Mouse (Mus musculus) adrenal gland, postnatal 4 days (tissue): ENCODE measurements around the gene Tctn3. TPM values are rescaled to one million over a fixed set of nuclear protein-coding genes. Genes with fewer than 3 reads are reported as not detected.

ENCODE experiments used
- DNase-seq, 2 experiments: peaks; one replicate each; pipeline ENCODE4 v3.0.0; 2021 to 2022; ENCODE audit warnings: low spot score in 2 of 2, mixed read lengths in 2 of 2
- long read RNA-seq, 2 experiments: library from polyadenylated mRNA; stranded (forward); transcript quantifications; one replicate each; pipeline ENCODE4 v2.0.0; 2021
- total RNA-seq, 2 experiments: library from RNA; stranded (reverse); gene quantifications; 2 replicates each; pipeline ENCODE4 v1.2.3; 2021

The Tctn3 gene
- 1 to 10 TPM; 9.1 to 9.3 TPM for total RNA-seq
- long read RNA-seq, experiment 1, transcript Tctn3-201 (14 exons, 2,743 nt), result major isoform, 6 of 7 reads
- long read RNA-seq, experiment 1, partial matches to known transcripts, result 0 of 7 reads
- long read RNA-seq, experiment 1, other reads (novel, unspliced or antisense), result 1 of 7 reads
- long read RNA-seq, experiment 2, transcript Tctn3-201 (14 exons, 2,743 nt), result major isoform, 17 of 25 reads
- long read RNA-seq, experiment 2, partial matches to known transcripts, result 0 of 25 reads
- long read RNA-seq, experiment 2, other reads (novel, unspliced or antisense), result 8 of 25 reads

DNA sequence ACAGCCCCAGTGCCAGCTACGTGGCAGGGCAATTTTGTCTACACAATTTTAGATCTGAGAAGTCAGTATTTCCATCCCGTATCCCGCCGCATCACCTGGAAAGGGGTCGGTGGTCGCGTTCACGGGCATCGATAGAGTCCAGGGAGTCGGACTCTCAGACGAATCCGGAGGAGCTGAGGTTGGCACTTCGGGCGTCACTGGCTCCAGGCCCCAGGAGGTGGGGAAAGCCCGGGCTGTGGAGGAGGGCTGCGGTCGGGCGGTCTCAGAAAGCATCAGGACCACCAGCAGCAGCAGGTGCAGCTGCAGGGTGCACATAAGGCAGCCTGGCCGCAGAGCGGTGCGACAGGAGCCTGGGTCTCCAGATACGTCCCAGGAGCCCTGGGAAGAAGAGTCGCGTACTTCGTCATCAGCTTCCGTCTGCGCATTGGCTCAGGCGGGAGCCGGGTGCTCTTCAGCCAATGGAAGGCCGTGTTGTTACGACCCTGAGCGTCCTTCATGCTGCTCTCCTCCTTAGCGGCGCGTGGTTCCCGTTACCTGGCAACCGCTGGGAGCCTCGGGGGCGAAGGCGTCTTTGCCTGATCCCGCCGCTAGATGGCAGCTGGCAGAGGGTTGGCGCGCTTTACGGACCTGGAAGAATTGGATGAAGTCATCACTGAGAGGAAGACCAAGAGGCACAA is at the start of gene Tctn3, which contains the start of gene Entpd1:
TSS of gene Tctn3 (minus strand) at position 404 of the 677 bp plus-strand sequence.
TSS of gene Entpd1 (plus strand) at position 537 of the 677 bp plus-strand sequence.
- peak; percentile 85 to 92 for DNase-seq

DNA sequence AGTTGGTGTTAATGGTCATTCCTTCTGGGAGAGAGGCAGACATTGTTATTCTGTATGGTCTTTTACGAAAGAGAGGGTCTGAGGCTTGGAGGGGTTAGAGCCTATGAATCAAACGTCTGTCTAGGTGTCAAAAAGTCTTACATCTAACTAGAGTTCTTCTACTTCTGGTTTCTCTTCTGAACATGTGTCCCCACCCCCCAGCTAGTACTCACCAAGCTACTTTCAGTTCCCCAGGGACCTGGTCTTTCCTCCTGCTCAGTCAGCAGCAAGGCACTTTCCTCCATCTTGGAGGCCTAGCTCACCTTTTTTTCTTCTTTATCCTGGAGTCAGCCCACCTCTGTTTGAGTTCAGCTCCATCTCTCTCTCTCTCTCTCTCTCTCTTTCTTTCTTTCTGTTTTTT is 49.1 kb upstream of the Tctn3 start:
- DNase-seq, result no peak

DNA sequence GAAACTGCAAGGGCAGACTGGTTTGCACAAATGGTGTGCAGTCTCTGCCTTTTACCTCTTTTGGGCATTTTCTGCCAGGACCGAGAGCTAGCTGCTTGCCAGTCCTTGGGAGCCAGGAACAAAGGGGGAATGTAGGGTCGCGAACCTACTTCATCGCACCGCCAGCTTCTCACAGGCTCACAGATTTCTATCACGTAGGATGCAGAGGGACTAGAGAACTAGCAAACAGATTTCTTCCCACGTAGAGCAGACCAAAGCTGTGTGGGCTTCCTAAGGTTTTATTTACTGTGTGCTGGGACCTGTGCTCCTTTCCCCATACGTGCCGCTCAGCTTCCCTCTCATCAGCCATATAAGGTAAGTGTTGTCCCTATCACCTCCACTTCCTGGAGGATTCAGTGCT is 48.5 kb upstream of the Tctn3 start:
- no peak for DNase-seq

DNA sequence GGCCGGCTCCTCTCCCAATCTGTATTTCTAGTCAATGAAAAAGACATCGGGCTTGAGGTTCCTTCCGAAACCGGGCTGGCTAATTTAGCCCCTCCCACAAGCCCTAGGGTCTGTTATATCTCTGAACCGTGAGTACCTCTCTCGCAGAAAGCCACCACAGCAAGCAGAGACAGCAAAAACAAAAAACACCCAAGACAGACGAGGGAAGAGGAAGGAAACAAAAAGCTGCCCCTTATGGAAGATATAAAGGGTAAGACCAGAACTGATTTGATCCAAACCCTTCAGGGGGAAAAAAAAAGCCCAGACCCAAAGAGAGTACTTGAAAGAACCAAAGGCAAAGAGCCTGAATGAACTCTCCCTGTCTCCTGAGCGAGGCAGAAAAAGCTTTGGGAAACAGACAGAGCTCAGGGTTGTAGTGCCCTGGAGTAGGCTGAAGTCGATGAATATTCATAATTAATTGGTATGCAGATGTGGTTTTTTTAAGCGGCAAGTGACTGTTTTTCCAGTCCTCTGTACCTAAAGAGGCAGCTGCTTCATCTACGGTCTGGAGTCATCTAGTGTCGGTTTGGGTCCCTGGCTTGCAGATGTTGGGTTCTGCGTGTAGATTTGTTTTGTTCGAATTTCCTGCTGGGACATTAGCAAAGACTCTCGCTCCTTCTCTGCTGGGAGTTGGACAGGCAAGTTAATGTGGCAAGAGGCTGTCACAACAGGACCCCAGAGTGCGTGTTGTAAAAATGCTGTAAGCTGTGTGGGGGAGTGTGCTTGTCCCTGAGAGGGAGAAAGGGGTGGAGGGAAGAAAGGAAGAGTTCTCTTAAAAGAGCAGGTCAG is 47.8 kb upstream of the Tctn3 start:
- DNase-seq, result no peak

DNA sequence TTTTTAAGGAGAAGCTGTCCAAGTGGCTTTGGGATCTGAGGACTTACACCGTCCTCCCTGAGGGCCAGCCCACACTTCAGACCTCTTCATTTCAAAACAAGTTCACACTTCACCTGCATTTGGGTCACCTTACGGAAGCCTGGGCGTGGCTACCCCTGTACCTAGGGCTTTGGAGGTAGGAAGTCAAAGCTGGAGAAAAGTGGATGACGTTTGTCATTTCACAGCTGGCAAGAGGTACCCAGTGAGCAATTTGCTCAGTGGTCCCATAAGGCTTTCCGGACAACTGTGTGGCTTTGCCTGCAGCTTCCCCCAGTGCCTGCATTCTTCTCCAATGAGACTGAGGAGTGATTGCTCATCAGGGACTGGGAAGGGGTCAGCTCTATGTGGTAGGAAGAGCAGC is 46.9 kb upstream of the Tctn3 start:
- no peak for DNase-seq

DNA sequence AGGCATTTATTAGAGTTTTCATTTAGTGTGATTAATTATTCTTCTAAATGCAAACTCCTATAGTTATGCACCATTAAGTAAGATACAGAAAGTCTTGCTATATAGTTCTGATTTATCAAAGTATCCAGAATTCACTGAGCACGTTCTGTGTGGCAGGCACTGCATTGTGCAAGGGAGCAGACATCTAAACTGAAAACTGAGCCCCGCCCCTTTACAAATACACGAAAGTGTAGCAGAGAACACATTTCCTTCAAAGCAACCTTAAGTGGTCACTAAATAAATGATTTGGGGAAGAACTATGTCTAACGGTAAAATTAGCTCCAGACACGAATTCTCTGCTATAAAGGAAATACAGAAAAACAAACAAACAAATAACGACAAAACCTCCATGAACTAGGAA is 46.2 kb upstream of the Tctn3 start:
- no peak for DNase-seq

DNA sequence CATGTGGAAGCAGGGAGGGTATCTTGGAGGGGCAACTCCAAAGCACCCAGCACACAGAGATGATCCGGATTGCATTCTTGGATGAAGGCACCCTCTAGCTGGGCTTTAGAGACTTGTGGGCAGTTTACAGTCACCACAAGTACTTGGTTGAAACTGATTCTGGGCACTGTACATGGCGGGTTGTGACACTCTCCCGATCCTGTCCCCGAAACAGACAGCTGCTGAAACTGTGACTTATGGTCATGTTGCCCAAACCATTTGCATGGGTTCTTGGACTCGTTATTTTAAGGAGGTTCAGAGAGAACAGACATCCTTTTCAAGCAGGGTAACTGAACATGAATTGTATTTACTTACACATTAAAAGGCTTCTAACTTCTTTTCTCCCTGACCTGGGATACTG is 44.2 kb upstream of the Tctn3 start:
- DNase-seq, result no peak

DNA sequence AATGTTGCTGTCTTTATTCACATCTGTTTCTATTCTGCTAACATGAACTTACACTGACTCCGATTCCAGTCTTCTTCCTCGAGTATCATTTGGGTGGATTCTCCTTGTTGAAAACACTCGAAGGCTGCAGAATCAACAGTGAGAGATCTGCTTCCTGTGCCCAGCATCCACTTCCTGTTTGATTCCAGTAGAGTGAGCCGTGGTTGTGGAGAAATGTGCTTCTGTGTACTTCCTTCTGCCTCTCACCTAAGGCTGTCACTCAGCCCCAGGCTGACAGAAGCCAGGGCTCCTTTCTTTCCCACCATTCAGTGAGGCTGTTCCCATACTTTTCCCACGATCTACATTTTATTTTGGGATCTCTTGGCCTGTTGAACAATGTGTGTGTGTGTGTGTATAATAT is 38.1 kb upstream of the Tctn3 start:
- DNase-seq, result no peak

DNA sequence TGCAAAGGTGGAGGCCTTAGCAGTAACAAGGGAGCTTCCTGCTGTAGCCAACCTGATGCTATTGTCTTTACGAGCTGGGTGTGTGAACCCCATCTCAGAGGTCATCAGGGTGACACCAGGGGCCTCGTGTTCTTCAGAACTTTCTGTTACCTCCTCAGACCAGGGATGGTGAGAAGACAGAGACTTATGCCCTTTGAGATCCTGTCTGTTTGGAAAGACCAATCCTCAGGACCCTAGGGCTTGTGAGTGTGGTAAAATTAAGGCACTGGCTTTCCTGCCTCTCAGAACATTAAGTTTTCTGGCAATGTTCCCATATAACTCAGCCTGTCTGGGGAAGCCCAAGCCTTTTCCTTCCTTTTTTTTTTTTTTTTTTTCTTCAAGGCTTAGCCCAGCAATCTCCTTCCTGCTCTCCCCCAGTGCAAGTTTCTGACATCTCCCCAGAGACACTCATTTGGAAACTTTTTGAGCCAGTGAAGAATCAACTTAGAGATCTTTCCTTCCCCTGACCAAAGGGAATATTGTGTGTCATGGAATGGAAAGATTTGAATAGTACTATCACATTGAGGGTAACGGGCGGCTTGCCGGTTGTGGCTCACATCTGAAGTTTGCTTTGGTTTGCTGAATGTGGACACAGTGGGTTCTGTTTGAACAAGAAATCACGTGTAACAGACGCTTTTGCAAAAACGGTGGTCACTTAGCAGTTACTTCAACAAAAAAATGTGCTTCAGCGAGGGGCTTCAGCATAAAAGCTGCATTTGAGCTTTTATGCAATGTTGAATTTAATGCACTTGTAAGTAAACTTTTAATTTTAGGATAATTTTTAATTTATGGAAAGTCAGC is 35.5 kb upstream of the Tctn3 start:
- DNase-seq, result no peak

DNA sequence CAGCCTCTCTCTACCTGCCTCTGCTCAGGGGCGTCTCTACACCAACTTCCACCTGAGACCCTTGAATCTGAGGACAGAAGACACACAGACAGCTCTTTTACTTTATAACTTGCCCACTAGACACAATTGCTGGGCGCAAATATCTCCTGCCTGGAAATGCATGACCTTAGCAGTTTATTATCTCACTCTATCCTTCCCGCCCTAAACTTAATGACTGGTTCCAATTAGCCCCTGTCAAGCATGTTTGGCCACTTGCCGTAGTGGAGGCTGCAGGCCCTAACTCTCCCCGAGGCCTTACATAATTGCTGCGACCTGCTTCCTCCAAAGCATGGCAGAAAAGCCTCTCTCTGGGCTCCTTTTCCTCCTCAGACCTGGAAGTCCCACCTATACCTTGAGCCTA is 34.3 kb upstream of the Tctn3 start:
- no peak for DNase-seq

DNA sequence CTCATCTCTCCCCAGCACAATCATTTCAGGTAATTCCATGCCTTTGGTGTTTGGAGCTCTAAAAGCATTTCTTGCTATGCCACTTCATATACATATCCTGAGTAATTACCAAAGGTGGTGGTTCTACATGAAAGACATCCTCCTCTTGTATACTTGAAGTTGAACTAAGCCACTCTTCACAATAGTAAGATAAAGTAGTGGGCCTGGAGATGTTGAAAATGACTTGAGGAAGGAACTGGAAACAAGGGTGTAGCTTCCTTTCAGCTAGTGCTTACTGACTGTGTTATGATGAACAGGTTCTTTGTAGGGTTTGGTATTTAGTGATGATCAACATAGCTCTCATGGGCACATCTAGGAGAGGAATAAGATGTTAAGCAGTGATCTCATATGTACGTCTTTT is 31.8 kb upstream of the Tctn3 start:
- DNase-seq, result no peak

DNA sequence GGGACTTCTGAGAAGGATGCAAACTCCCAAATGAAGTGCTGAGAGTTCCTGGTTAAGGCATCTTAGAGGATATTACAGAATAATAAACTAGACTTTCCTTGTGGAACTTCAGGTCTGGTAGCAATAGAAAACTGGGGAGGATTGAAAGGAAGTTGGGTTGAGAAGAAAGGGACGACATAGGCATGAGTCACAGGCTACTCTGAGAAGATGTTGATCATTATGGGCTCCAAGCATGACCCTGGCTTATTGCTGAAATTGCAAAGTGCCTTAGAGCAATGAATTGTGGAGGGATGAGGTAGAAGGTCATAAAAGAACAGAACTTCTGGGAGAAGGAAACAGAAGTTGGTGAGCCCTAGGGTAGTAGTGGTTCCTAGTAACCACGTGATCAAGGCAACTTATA is 28.8 kb upstream of the Tctn3 start:
- no peak for DNase-seq

DNA sequence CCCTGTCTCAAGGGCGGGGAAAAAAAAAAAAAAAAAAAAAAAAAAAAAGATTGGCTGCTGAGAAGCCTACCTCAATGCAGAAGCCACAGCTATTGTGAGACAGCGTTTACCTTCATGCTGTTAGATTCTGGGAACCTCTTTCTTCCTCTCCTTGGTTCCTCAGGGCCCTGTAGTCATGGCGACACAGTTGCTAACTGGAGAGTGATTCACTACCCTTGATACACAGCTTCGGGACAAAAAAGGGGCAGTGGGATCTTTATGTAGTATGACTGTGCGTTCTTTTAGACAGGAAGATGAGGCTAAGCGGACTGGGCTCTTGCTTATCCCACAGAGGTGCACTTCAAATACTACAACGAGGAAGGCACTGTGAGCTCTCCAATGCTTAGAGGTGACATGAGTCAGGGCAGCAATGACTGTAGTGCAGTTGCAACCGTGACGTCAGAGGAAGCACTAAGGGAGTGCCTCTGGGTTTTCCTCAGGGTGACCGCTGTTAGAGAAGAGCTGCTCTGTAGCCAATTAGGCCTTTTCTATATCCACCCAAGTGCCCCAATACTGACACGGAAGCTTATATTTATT is 27.8 kb upstream of the Tctn3 start:
- no peak for DNase-seq

DNA sequence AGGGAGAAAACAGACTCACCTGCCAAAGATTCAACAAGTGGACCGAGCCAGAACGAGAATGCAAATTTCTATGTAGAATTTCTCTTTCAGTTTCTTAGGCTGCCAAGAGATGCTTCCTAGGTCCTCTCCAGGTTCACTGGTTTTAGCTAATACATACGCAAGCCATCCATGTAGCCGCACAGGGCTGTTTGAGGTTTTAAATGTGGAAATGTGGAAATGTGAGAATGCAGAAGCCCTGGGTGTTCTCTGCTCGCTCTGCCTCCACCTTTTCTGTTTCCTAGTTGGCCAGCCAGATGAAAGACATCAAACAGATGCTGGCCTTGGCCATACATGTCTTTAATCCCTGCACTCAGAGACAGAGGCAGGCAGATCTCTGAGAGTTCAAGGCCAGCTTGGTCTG is 26.5 kb upstream of the Tctn3 start:
- no peak for DNase-seq

DNA sequence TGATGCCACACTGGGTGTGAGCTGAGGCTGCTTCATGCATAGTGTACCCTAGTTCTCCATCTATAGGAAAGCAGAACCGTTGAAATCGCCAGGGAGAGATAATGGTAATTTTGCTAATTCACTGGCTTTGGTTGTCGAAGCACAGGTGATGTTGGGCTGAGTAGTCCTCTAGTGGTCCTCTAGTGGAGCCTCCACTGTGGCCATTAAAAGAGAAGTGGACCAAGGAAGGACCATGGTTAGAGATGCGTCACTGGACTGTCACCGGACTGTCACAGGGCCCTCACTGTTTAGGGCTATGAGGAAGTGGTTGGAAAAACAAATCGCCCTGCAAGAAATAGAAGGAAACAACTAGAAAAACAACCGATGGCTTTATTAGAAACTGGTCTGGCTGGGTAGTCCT is 25.6 kb upstream of the Tctn3 start:
- DNase-seq, result no peak

DNA sequence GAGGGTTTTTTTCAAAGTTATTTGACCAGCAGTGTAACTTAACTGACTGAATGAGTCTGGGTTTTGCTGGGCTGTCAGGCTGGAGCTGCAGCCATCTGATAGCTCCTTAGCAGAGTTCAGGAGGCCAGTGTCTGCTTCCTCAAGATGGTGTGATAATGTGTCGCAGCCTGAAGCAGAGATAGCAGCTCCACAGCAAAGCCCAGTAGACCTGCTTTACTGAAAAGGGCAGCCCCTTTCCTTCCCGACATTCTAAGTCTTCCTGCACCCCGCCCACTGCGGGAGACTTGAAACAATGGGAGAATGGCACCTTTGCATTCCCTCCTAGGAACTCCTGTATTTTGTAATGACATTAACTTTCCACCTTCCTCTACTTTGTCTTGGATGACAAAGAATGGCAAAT is 25.1 kb upstream of the Tctn3 start:
- no peak for DNase-seq

DNA sequence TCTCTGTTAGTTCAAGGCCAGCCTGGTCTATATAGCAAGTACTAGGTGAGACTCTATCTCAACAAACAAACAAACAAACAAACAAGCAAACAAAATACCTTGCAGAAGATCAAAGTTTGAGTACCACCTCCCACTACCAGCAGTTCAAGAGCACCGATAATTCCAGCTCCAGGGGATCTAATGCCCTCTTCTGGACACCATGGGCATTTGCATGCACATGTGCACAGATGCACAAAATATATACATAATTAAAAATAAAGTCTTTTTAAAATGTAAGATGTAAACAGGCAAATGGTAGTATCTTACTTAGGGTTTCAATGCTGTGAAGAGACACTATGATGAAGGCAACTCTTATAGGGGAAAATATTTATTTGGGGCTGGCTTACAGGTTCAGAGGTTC is 21.1 kb upstream of the Tctn3 start:
- DNase-seq, result no peak

DNA sequence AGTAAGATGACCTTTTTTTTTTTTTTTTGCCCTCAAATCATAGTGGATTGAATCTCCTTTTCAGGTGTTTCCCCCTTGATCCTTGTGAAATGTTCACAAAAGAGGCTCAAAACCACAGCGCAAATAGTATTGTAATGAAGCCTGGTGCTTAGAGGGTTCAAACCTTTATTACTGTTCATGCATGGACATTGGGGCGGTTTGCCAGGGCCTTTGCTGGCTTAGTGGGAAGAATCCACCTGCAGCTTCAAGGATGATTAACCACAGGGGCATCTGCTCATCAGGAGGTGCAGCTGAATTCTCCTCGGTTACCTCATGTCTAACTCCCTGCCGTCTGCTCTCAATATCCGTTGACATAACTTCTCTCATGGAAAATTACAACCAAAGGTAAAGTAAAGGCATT is 20.6 kb upstream of the Tctn3 start:
- no peak for DNase-seq

DNA sequence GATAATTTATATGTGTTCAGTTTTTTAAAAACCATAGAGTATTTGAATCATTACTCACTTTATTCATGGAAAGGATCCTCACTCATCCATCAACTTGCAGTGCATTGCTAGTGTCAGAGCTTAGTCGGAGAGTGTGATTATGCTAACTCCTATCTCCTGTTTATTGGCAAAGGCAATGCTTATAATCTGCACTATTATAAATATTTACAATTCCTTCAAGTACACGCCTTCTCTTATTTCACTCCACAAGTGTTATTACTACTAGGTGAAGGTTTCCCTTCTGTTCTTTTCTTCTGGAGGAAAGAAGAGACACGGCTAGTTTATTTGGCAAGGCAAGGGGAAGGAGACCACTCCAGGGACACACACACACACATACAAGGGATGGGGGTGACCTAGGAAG is 20.2 kb upstream of the Tctn3 start:
- DNase-seq, result no peak

DNA sequence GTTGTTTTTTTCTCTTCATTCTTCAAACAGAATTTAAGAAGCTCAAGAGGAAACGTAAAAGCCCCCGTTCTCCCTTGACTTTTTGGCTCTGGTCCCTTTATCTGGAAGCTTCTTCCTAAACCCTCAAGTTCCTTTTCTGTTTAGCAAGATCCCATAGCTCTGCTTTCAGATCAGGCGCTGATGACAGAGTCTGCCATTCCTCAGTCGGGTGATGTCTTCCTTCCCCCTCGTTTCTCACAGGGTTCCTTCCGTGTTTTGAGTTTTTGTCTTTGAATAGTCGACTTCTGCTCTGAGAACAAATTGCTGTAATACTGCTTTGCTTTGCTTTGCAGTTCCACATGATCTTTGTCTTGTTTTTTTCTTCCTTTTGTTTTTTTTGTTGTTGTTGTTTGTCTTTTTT is 18.6 kb upstream of the Tctn3 start:
- no peak for DNase-seq

DNA sequence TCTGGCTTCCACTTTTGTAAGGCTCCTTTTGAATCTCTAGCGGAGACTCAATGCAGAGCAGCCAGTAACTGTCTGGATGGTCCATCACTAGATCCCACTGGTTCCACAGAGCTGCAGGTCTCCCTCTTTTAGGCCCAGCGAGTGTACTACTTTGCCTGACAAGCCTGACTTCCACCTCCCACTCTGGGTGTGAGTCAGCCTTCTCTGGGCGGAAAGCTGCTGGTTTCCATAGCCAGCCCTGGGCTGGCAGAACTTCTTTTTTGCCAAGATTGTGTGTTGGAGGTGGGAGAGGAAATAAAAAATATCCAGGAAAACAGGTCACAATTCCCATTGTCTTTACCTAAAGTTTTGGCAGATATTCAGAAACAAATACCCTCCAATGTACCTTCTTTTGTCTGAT is 18.1 kb upstream of the Tctn3 start:
- DNase-seq, result no peak
